Mouse (Mus musculus) embryonic facial prominence, embryonic 15.5 days (tissue): ENCODE measurements around the gene Dcaf5. TPM values are rescaled to one million over a fixed set of nuclear protein-coding genes. Genes with fewer than 3 reads are reported as not detected.

Experiments
- ATAC-seq: fragments of 200-750 bp; cut with Nextera tagmentation; 2 replicates; pipeline ENCODE4 v1.8.0; 2017; ENCODE audit warnings: low read depth, moderate TSS enrichment; ENCODE audit not compliant: insufficient number of reproducible peaks, low FRiP score, low TSS enrichment
- H3K27ac ChIP-seq: fragments of 300-500 bp; sonication (generic); replicated peaks from 2 replicates; pipeline ENCODE4 v1.5.1; 2015; ENCODE audit warnings: mild to moderate bottlenecking, inconsistent platforms
- H3K27me3 ChIP-seq: fragments of 300-500 bp; sonication (generic); 2 replicates; pipeline ENCODE4 v1.6.1; 2015; ENCODE audit warnings: inconsistent platforms
- H3K36me3 ChIP-seq: fragments of 300-500 bp; sonication (generic); 2 replicates; pipeline ENCODE4 v1.6.1; 2015; ENCODE audit warnings: mild to moderate bottlenecking, inconsistent platforms
- H3K4me1 ChIP-seq: fragments of 300-500 bp; sonication (generic); 2 replicates; pipeline ENCODE4 v1.6.1; 2015; ENCODE audit warnings: inconsistent platforms
- H3K4me2 ChIP-seq: fragments of 300-500 bp; sonication (generic); replicated peaks from 2 replicates; pipeline ENCODE4 v1.6.1; 2015; ENCODE audit warnings: mild to moderate bottlenecking, inconsistent platforms
- H3K4me3 ChIP-seq: fragments of 300-500 bp; sonication (generic); replicated peaks from 2 replicates; pipeline ENCODE4 v1.5.1; 2015; ENCODE audit warnings: mild to moderate bottlenecking, inconsistent platforms
- H3K9ac ChIP-seq: fragments of 300-500 bp; sonication (generic); 2 replicates; pipeline ENCODE4 v1.6.1; 2015; ENCODE audit warnings: inconsistent platforms
- H3K9me3 ChIP-seq: fragments of 300-500 bp; sonication (generic); replicated peaks from 2 replicates; pipeline ENCODE4 v1.6.1; 2016; ENCODE audit warnings: inconsistent platforms
- WGBS: fragments of 180-500 bp; shearing (Covaris S2); methylation state at CpG from one replicate; pipeline ENCODE4 v1.1.7; 2015; 5-methylcytosine and 5-hydroxymethylcytosine counted together
- polyA plus RNA-seq: library from polyadenylated mRNA; unstranded; fragments of >200 nt; fragmentation: Nextera tagmentation; extraction: Ambion mirVana; gene quantifications from 2 replicates; pipeline ENCODE4 v1.2.1, GENCODE M21; 2015

Dcaf5 gene
- polyA plus RNA-seq, 1 experiment from 2014 or later: 13.7 TPM

DNA sequence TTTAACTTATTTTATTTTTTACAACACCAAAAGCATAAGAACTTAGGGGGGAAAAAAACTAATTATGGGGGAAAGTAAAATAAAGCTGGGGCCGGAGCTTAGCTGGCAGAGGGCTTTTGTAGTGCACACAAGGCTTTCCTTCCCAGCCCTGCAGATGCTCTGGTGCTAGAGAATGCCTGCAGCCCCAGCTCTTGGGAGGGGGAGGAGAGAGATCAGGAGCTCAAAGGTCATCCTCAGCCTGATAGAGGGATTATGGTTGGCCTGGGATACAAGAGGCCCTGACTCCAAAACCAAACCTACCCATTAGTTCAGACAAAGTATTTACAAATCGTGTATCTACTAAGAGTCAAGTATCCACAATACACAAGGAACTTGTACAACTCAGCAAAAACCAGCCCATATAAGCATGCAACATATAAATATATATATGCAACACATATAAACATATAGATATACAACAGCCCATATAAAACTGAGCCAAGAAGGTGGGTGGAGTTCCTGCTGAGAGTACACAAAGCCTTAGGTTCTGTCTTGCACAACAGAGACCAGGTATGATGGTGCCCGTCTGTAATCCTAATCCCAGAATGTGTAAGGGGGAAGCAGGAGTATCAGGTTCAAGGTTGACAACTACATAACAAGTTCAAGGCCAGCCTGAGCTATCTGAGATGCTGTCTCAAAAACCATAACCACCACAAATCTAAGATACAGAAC is 124.3 kb downstream of the Dcaf5 start:
- H3K4me2 ChIP-seq: no peak overlapping the region
- H3K4me3 ChIP-seq: no peak overlapping the region
- ATAC-seq: no peak
- no peaks in the 10 kb centered on the region for H3K27me3 ChIP-seq
- 75% methylated on average over 3 of the region's 3 CpGs for WGBS
- no peak overlapping the region for H3K9ac ChIP-seq
- H3K4me1 ChIP-seq: no peaks in the 10 kb centered on the region
- no peaks in the 10 kb centered on the region for H3K9me3 ChIP-seq
- H3K27ac ChIP-seq: no peak overlapping the region
- no peaks in the 10 kb centered on the region for H3K36me3 ChIP-seq

- Histone ChIP-seq H3K27ac (no peak overlapping the region; the same call in 1 of the 2 replicates), H3K4me1 (no peaks in the 10 kb centered on the region), H3K4me3 (no peak overlapping the region), H3K9me3 (no peaks in the 10 kb centered on the region), H3K9ac (no peak overlapping the region), H3K4me2 (no peak overlapping the region), H3K36me3 (no peaks in the 10 kb centered on the region), H3K27me3 (no peaks in the 10 kb centered on the region)
- 27% methylated on average over 3 of the region's 3 CpGs for WGBS
- no peak for ATAC-seq
These were observed 128.8 kb downstream of the Dcaf5 start for GRCm38 (mm10) chr12:80307556-80307955.

- no peaks in the 10 kb centered on the region for H3K27me3 ChIP-seq
- WGBS: 86% methylated on average over 3 of the region's 3 CpGs
- H3K27ac ChIP-seq: no peak overlapping the region
These were observed 131.9 kb downstream of the Dcaf5 start for GRCm38 (mm10) chr12:80304518-80304917.

DNA sequence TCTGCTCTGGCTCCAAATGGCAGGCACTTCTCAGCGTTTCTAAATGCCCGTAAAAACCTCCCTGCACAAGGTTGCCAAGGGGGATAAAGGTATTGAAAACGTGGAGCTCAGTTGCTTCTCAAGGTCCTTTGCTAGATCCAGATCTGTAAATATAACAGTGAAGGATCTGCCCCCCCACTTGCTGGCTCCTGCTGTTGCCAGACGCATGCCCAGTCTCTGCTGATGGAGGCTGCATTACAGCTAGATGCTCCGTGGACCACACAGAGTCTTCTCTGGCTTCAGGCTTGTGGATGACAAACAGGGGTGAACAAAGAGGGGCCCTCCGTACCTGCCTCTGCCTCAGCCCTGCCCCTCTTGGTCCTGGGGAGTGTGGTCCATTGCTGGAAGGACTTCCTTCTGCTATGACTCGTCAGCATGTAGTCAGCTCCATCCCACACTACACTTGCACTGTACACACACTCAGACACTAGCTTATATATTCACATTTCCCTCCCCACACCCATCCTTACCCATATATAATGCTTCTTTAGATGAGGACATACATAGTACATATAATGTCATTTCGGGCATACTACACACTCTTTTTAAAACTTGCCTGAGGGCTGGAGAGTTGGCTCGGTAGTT is 135.5 kb downstream of the Dcaf5 start:
- H3K9ac ChIP-seq: no peak overlapping the region
- H3K9me3 ChIP-seq: no peaks in the 10 kb centered on the region
- 56% methylated on average over 9 of the region's 9 CpGs for WGBS
- H3K4me1 ChIP-seq: no peaks in the 10 kb centered on the region
- no peak overlapping the region for H3K4me2 ChIP-seq
- no peaks in the 10 kb centered on the region for H3K36me3 ChIP-seq
- no peak overlapping the region for H3K4me3 ChIP-seq
- H3K27ac ChIP-seq: no peak overlapping the region
- ATAC-seq: no peak
- H3K27me3 ChIP-seq: no peaks in the 10 kb centered on the region

More at GRCm38 (mm10) chr12:80304518-80304917, 131.9 kb downstream of the Dcaf5 start:
- Histone ChIP-seq H3K9me3 (no peaks in the 10 kb centered on the region), H3K36me3 (no peaks in the 10 kb centered on the region), H3K9ac (no peak overlapping the region), H3K4me3 (no peak overlapping the region), H3K4me2 (no peak overlapping the region), H3K4me1 (no peaks in the 10 kb centered on the region)
- ATAC-seq: no peak

- Histone ChIP-seq H3K4me1 (no peaks in the 10 kb centered on the region), H3K4me2 (no peak overlapping the region), H3K36me3 (no peaks in the 10 kb centered on the region), H3K9me3 (no peaks in the 10 kb centered on the region), H3K4me3 (no peak overlapping the region), H3K9ac (no peak overlapping the region), H3K27ac (no peak overlapping the region), H3K27me3 (no peaks in the 10 kb centered on the region)
- 62% methylated on average over 6 of the region's 6 CpGs for WGBS
- ATAC-seq: no peak
These were observed 137.7 kb downstream of the Dcaf5 start for GRCm38 (mm10) chr12:80298714-80299113.

- H3K27ac ChIP-seq: no peak overlapping the region
- H3K4me1 ChIP-seq: 0 out of 2 replicates have a peak, but pooled peaks cover 5% of the 10 kb centered on the region
- H3K27me3 ChIP-seq: no peaks in the 10 kb centered on the region
- 54% methylated on average over 3 of the region's 3 CpGs for WGBS
- no peaks in the 10 kb centered on the region for H3K36me3 ChIP-seq
- no peaks in the 10 kb centered on the region for H3K9me3 ChIP-seq
- no peak overlapping the region for H3K4me3 ChIP-seq
- ATAC-seq: no peak
- no peak overlapping the region for H3K9ac ChIP-seq
- H3K4me2 ChIP-seq: no peak overlapping the region
These were observed 144.4 kb downstream of the Dcaf5 start for GRCm38 (mm10) chr12:80291895-80292435.

- Histone ChIP-seq H3K9ac (no peak overlapping the region), H3K4me1 (0 out of 2 replicates have a peak, but pooled peaks cover 5% of the 10 kb centered on the region), H3K36me3 (no peaks in the 10 kb centered on the region), H3K27me3 (no peaks in the 10 kb centered on the region), H3K4me2 (no peak overlapping the region), H3K9me3 (no peaks in the 10 kb centered on the region), H3K4me3 (no peak overlapping the region), H3K27ac (no peak overlapping the region)
- ATAC-seq: no peak
- WGBS: 90% methylated on average over 8 of the region's 8 CpGs
These were observed 145.4 kb downstream of the Dcaf5 start for GRCm38 (mm10) chr12:80290964-80291363.

GRCm38 (mm10) chr12:80290483-80290882 is 145.9 kb downstream of the Dcaf5 start:
- no peaks in the 10 kb centered on the region for H3K27me3 ChIP-seq
- no peaks in the 10 kb centered on the region for H3K9me3 ChIP-seq
- 88% methylated on average over 4 of the region's 4 CpGs for WGBS
- H3K4me3 ChIP-seq: no peak overlapping the region
- H3K4me2 ChIP-seq: no peak overlapping the region
- 0 out of 2 replicates have a peak, but pooled peaks cover 5% of the 10 kb centered on the region for H3K4me1 ChIP-seq
- H3K27ac ChIP-seq: no peak overlapping the region
- no peak overlapping the region for H3K9ac ChIP-seq
- no peaks in the 10 kb centered on the region for H3K36me3 ChIP-seq
- ATAC-seq: no peak

DNA sequence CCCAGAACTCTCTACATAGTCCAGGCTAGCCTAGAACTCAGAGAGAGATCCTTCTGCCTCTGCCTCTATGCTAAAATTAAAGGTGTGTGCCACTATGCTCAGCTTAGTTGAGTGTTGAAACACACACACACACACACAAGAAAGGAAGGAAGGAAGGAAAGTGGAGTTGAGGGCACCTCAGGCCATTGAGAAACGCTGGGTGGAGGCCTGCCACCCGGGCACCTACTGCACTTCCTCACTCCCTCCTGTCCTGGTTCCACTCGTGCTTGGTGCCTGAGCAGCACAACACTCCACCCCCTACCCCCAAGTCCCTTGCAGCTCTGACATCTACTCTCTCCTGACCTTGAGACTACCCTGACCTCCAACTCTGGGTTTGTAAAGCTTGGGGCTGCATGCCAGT is 146.7 kb downstream of the Dcaf5 start:
- H3K36me3 ChIP-seq: no peaks in the 10 kb centered on the region
- 0 out of 2 replicates have a peak, but pooled peaks cover 5% of the 10 kb centered on the region for H3K4me1 ChIP-seq
- no peak overlapping the region for H3K4me2 ChIP-seq
- no peaks in the 10 kb centered on the region for H3K9me3 ChIP-seq
- WGBS: 76% methylated on average over 3 of the region's 3 CpGs
- H3K4me3 ChIP-seq: no peak overlapping the region
- no peak overlapping the region for H3K9ac ChIP-seq
- H3K27me3 ChIP-seq: no peaks in the 10 kb centered on the region
- ATAC-seq: no peak
- no peak overlapping the region for H3K27ac ChIP-seq

DNA sequence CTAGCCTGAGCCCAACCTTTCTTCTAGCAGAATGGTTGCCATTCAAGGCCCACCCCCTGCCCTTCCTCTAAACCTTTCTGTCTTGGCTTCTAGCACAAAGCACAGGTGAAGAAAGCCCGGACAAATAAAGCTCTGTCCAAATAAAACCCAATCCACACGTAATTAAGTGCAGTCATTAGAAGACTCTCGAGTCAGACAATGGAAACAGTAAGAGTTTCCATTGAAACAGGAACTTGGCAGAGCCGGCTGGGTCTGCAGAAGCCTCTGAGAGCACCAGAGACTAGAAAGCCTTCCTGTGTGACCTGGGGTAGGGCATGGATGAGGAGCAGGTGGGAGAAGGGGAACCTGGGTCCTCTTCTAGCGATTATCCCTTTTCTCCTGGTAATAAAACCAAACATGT is 150.5 kb downstream of the Dcaf5 start:
- Histone ChIP-seq H3K4me1 (no peaks in the 10 kb centered on the region), H3K4me3 (no peak overlapping the region), H3K27me3 (no peaks in the 10 kb centered on the region), H3K27ac (no peak overlapping the region), H3K4me2 (no peak overlapping the region), H3K9me3 (no peaks in the 10 kb centered on the region), H3K36me3 (no peaks in the 10 kb centered on the region), H3K9ac (no peak overlapping the region)
- WGBS: 55% methylated on average over 5 of the region's 5 CpGs
- ATAC-seq: no peak
